Mouse (Mus musculus) ES-Bruce4 (cell line): ENCODE data around the gene Nlrx1. TPM values are rescaled to one million over a fixed set of nuclear protein-coding genes. Genes with fewer than 3 reads are reported as not detected.
"Not testable (repeated sequence)": the region's sequence is repeated elsewhere in the genome, so short reads cannot be mapped to it uniquely, and the experiment has no call there.

Experiments
- H3K27ac ChIP-seq: 2 replicates; pipeline ENCODE4 v1.5.1; 2012; ENCODE audit warnings: low read length, inconsistent platforms; ENCODE audit not compliant: insufficient read depth
- H3K27me3 ChIP-seq: 2 replicates; pipeline ENCODE4 v1.6.1; 2012; ENCODE audit warnings: mild to moderate bottlenecking, low read length, inconsistent platforms; ENCODE audit not compliant: control insufficient read depth, poor library complexity, insufficient read depth, severe bottlenecking
- H3K36me3 ChIP-seq: 2 replicates; pipeline ENCODE4 v1.6.1; 2012; ENCODE audit warnings: inconsistent platforms, mild to moderate bottlenecking, low read length, moderate library complexity; ENCODE audit not compliant: control insufficient read depth, poor library complexity, insufficient read depth, severe bottlenecking
- H3K4me1 ChIP-seq: one replicate; pipeline ENCODE4 v1.8.1; 2011; ENCODE audit warnings: low read length; ENCODE audit not compliant: control insufficient read depth, insufficient read depth
- H3K4me3 ChIP-seq: 2 replicates; pipeline ENCODE4 v1.5.1; 2011; ENCODE audit warnings: low read depth, mild to moderate bottlenecking, low read length
- H3K9ac ChIP-seq: 2 replicates; pipeline ENCODE4 v1.6.1; 2012; ENCODE audit warnings: low read depth, mild to moderate bottlenecking, inconsistent platforms; ENCODE audit not compliant: poor library complexity, severe bottlenecking
- H3K9me3 ChIP-seq: replicated peaks from 2 replicates; pipeline ENCODE4 v1.6.1; 2012; ENCODE audit warnings: mild to moderate bottlenecking, low read length, inconsistent platforms; ENCODE audit not compliant: control insufficient read depth, poor library complexity, insufficient read depth, severe bottlenecking
- CTCF ChIP-seq: IDR thresholded peaks from one replicate; pipeline ENCODE4 v1.8.1; 2011; ENCODE audit warnings: low read depth, low read length
- EP300 ChIP-seq: IDR thresholded peaks from 2 replicates; pipeline ENCODE4 v1.6.1; 2011; ENCODE audit warnings: low read depth, low read length; ENCODE audit not compliant: insufficient read depth
- POLR2A ChIP-seq: IDR thresholded peaks from one replicate; pipeline ENCODE4 v1.8.1; 2011; ENCODE audit warnings: low read length; ENCODE audit not compliant: insufficient read depth
- polyA plus RNA-seq: library from polyadenylated mRNA; stranded (reverse); fragments of >200 nt; gene quantifications from 2 replicates; pipeline ENCODE4 v1.2.4, GENCODE M21; 2011; ENCODE audit warnings: low read depth; ENCODE audit not compliant: missing spikeins, insufficient read depth, insufficient read length

The Nlrx1 gene
- polyA plus RNA-seq, 1 experiment, result 1.6 TPM

DNA sequence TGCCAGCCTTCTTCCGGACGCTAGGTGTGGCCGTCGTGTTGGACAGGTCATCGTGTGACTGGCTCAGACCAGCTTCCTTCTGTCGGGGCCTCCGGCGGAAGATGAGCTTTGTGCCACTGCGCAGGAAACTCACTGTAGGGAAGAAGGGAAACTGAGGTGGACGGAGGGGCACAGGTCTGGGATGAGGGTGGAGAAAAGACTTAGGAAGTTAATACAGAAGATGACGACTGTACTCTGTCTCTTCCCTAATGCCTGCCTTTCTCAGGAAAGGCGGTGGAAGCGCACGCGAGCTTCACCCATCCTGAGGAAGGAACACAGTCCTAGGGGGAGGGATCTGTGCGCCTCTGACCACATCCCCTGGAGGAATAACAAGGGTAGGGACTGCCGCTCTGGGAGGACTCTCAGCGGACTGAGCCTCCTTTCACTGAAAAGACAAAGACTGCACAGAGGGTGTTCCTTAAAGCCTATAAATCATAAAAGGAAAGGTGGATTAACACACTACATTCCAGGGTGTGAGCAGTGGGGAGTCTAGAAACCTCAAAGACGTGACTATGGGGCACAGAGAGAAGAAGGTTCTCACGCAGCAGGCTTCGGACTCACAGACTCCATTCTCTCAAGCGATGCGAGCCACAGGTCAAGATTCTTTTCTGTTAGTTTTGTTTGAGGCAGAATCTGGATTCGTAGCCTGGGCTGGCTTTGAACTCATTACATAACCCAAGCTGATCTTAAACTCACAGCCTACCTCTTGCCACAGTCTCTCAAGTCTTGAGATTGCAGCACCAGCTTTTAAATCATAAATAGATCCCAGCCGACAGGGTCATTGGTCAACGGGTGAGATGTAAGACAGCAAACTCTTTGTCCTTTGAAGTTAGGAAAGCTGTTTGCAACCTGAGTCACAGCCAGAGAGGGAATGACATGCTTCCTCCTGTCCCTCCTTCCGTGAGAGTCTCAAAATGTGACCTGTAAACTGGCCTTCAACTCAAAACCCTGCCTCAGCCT lies 43.0 kb upstream of the Nlrx1 start:
- peaks cover 3% of the 10 kb centered on the region; the same call in 1 of the 2 replicates for H3K27me3 ChIP-seq
- H3K36me3 ChIP-seq, result no peaks in the 10 kb centered on the region
- H3K27ac ChIP-seq, result no peak overlapping the region
- TF ChIP-seq EP300 (0 out of 2 replicates have a peak, but pooled peaks have one; percentile 9), CTCF (no peak)
- H3K4me1 ChIP-seq, result no peaks in the 10 kb centered on the region
- no peaks in the 10 kb centered on the region for H3K9me3 ChIP-seq
- 0 out of 2 replicates have a peak overlapping the region, but pooled peaks have one; percentile 33 for H3K9ac ChIP-seq
- H3K4me3 ChIP-seq, result peak overlapping the region; percentile 0; the same call in 1 of the 2 replicates

DNA sequence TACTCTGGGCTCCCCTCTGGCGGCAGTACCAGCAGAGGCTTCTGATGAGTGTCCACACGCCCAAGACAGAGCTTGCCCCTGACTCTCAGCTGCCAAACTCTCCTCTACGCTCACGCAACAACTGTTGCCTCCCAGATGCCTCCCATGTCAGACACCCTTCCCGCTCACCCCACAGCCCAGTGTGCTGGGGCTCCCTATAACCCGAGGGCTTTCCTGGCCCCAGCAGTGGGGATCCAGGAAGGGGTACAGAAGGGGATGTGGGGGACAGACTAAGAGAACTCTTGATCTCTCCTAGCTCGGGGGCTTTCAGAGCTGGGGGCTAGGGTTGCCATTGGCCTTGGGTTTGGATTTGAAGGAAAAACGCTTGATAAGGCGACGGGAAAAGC lies 42.3 kb upstream of the Nlrx1 start:
- Histone ChIP-seq H3K27ac (no peak overlapping the region), H3K4me3 (no peak overlapping the region)
- TF ChIP-seq POLR2A, result no peak
- no peak for TF ChIP-seq EP300
- TF ChIP-seq CTCF, result no peak

DNA sequence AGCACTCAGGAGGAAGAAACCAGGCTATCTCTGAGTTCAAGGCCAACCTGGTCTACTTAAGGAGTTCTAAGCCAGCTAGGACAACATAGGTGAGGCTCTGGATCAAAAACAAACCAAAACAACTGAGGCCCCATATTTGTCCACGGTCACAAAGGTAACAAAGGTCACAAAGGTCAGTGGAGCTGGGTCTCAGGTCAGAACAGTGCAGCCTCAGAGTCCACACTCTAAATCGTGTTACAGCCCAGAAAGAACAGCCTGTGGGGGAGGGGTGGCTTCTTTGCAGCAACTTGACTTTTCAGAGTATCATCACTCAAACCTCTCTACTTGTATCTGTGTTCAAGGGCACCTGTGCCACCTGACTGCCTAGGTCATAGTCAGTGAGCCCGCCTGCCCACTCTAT lies 41.4 kb upstream of the Nlrx1 start:
- Histone ChIP-seq H3K36me3 (no peaks in the 10 kb centered on the region), H3K27me3 (peaks cover 3% of the 10 kb centered on the region; the same call in 1 of the 2 replicates), H3K9me3 (no peaks in the 10 kb centered on the region), H3K4me3 (no peak overlapping the region), H3K27ac (no peak overlapping the region), H3K4me1 (no peaks in the 10 kb centered on the region), H3K9ac (no peak overlapping the region)
- no peak for TF ChIP-seq EP300

More for the DNA sequence above, 42.3 kb upstream of the Nlrx1 start:
- Histone ChIP-seq H3K4me1 (no peaks in the 10 kb centered on the region), H3K9ac (peak overlapping the region; percentile 33; the same call in 1 of the 2 replicates), H3K9me3 (no peaks in the 10 kb centered on the region), H3K36me3 (no peaks in the 10 kb centered on the region), H3K27me3 (peaks cover 3% of the 10 kb centered on the region; the same call in 1 of the 2 replicates)

DNA sequence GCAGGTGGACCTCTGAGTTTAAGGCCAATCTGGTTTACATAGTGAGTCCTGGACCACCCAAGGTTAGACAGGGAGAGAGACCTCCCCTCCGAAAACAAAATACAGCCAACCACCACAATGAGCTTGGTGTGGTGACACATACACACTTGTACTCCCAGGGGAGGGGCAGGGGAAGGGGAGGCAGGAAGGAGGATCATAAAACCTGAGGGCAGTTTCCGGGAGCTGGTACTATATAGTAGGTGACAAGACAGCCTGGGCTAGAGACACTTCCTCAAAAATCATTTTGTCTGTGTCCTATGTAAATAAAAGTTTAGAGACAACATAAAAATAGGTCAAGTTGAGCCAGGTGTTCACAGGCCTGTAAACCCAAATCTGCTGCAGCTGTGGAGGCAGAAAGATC lies 38.8 kb upstream of the Nlrx1 start:
- Histone ChIP-seq H3K4me1 (no peaks in the 10 kb centered on the region), H3K9me3 (no peaks in the 10 kb centered on the region), H3K9ac (no peak overlapping the region), H3K4me3 (no peak overlapping the region), H3K27ac (no peak overlapping the region), H3K27me3 (no peaks in the 10 kb centered on the region), H3K36me3 (no peaks in the 10 kb centered on the region)
- TF ChIP-seq EP300, result no peak
- TF ChIP-seq CTCF, result no peak
- TF ChIP-seq POLR2A, result no peak

DNA sequence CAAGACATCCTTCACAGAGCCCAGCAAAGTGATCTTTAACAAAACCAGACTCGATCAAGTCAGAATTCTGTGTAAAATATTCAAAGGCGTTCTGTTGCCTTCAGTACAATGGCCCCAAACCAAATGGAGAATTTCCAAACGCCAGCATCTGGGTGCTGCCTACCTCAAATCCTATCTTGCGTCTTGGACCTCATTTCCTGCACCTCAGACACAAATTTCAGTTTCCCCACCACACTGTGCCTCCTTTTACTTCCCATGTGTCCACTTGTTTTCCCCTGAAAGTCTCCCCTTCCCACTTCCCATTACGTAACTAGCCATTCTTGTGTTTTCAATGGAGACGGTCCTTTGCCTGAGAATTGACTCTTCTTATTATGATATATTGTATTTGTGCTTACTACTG lies 38.1 kb upstream of the Nlrx1 start:
- Histone ChIP-seq H3K9ac (no peak overlapping the region), H3K27me3 (no peaks in the 10 kb centered on the region), H3K4me3 (no peak overlapping the region), H3K27ac (no peak overlapping the region), H3K4me1 (no peaks in the 10 kb centered on the region), H3K9me3 (no peaks in the 10 kb centered on the region), H3K36me3 (0 out of 2 replicates have a peak, but pooled peaks cover 2% of the 10 kb centered on the region)
- TF ChIP-seq CTCF (no peak), POLR2A (no peak), EP300 (no peak)

DNA sequence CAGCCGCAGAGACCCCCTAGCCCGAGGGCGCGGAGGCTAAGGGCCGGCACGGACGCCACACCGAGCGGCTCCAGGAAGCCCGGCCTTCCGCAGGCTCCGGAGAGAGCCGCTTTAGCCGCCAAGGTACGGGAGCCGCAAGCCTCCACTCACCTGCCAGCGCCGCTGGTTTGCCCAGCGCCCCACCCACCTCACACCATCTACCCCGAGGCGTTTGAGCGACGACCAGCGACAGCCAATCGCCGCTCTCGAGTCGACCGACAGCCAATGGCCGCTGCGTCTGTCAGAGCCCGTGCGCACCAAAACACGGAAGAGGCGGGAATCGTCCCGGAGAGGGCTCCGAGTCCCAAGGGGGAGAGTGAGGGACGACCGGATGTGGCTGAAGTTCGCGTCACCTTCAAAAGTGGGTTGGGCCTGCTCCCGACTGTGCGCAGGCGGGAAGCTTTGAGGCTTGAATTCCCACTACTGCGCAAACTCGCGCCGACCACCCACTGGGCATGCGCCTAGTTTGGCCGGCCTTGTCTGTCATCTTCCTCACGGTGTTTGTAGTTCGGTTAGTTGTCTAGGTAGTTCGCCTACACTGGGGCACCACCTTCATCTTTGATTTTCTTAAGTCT lies 37.2 kb upstream of the Nlrx1 start, which contains the start of gene Hinfp:
TSS of gene Hinfp (minus strand) at position 206 of the 614 bp plus-strand sequence.
- Histone ChIP-seq H3K9me3 (no peaks in the 10 kb centered on the region), H3K27ac (0 out of 2 replicates have a peak within 1 kb of the TSS, but pooled peaks have one; percentile 13), H3K36me3 (0 out of 2 replicates have a peak, but pooled peaks cover 2% of the 10 kb centered on the region), H3K4me3 (peak within 1 kb of the TSS; percentile 88), H3K4me1 (no peaks in the 10 kb centered on the region), H3K27me3 (no peaks in the 10 kb centered on the region), H3K9ac (peak within 1 kb of the TSS; percentile 92)
- TF ChIP-seq EP300 (peak; percentile 86), CTCF (no peak), POLR2A (peak; percentile 85)

DNA sequence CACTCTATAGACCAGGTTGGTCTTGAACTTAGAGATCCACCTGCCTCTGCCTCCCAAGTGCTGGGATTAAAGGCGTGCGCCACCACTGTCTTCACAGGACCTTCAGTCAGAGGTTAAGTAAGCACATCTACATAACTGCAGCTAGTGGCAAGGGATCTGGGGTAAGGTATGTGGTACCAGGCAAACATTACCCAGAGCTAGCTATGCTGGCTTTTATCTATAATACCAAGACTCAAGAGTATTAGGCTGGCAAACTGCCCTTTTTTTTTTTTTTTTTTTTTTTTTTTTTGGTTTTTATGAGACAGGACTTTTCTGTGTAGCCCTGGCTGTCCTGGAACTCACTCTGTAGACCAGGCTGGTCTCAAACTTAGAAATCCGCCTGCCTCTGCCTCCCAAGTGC lies 31.6 kb upstream of the Nlrx1 start:
- H3K9ac ChIP-seq, H3K9me3 ChIP-seq, H3K27me3 ChIP-seq, H3K4me1 ChIP-seq, H3K4me3 ChIP-seq, H3K27ac ChIP-seq: not testable (repeated sequence)
- H3K36me3 ChIP-seq, result peaks cover 30% of the 10 kb centered on the region
